Mouse (Mus musculus) midbrain, postnatal 0 days (tissue): ENCODE results near the gene Ergic2. TPM values are rescaled to one million over a fixed set of nuclear protein-coding genes. Genes with fewer than 3 reads are reported as not detected.
"Not testable (repeated sequence)": the region's sequence is repeated elsewhere in the genome, so short reads cannot be mapped to it uniquely, and the experiment has no call there.

Experiments used
- ATAC-seq: fragments of 200-750 bp; cut with Nextera tagmentation; 2 replicates; pipeline ENCODE4 v1.8.0; 2017; ENCODE audit warnings: moderate number of reproducible peaks, mild to moderate bottlenecking, moderate TSS enrichment, moderate library complexity; ENCODE audit not compliant: low FRiP score
- DNase-seq: peaks from one replicate; pipeline ENCODE4 v3.0.0-alpha.2; 2015; ENCODE audit warnings: low spot score
- H3K27ac ChIP-seq: fragments of 300-500 bp; sonication (generic); 2 replicates; pipeline ENCODE4 v1.5.1; 2014; ENCODE audit warnings: low read depth, mild to moderate bottlenecking, low read length, mixed read lengths
- H3K27me3 ChIP-seq: fragments of 300-500 bp; sonication (generic); 2 replicates; pipeline ENCODE4 v1.6.1; 2014; ENCODE audit warnings: low read length, control low read depth, mixed read lengths; ENCODE audit not compliant: insufficient read depth
- H3K36me3 ChIP-seq: fragments of 300-500 bp; sonication (generic); 2 replicates; pipeline ENCODE4 v1.6.1; 2014; ENCODE audit warnings: low read length, control low read depth, mixed read lengths; ENCODE audit not compliant: insufficient read depth
- H3K4me1 ChIP-seq: fragments of 300-500 bp; sonication (generic); 2 replicates; pipeline ENCODE4 v1.6.1; 2014; ENCODE audit warnings: mild to moderate bottlenecking, control low read depth, antibody characterized with exemption, low read length, mixed read lengths; ENCODE audit not compliant: insufficient read depth
- H3K4me2 ChIP-seq: fragments of 300-500 bp; sonication (generic); 2 replicates; pipeline ENCODE4 v1.6.1; 2014; ENCODE audit warnings: low read depth, mild to moderate bottlenecking, low read length, mixed read lengths; ENCODE audit not compliant: poor library complexity, severe bottlenecking
- H3K4me3 ChIP-seq: fragments of 300-500 bp; sonication (generic); 2 replicates; pipeline ENCODE4 v1.5.1; 2014; ENCODE audit warnings: low read depth, mild to moderate bottlenecking, low read length, moderate library complexity
- H3K9ac ChIP-seq: fragments of 300-500 bp; sonication (generic); replicated peaks from 2 replicates; pipeline ENCODE4 v1.6.1; 2014; ENCODE audit warnings: mild to moderate bottlenecking, low read length, moderate library complexity, mixed read lengths; ENCODE audit not compliant: poor library complexity, severe bottlenecking
- H3K9me3 ChIP-seq: fragments of 300-500 bp; sonication (generic); 2 replicates; pipeline ENCODE4 v1.6.1; 2016; ENCODE audit warnings: low read length, control low read depth
- CTCF ChIP-seq: IDR thresholded peaks from 2 replicates; pipeline ENCODE4 v1.5.1; 2016; ENCODE audit warnings: antibody characterized with exemption, mild to moderate bottlenecking
- WGBS: fragments of 180-500 bp; shearing (Covaris S2); extraction: QIAGEN DNeasy Blood & Tissue Kit; methylation state at CpG from one replicate; pipeline ENCODE4 v1.1.7; 2014; 5-methylcytosine and 5-hydroxymethylcytosine counted together
- polyA plus RNA-seq: library from polyadenylated mRNA; unstranded; fragments of >200 nt; fragmentation: Nextera tagmentation; extraction: Ambion mirVana; gene quantifications from 2 replicates; pipeline ENCODE4 v1.2.1, GENCODE M21; 2015
- total RNA-seq: library from RNA; depleted of rRNA; stranded (reverse); fragments of >200 nt; gene quantifications from 2 replicates; pipeline ENCODE4 v1.2.3, GENCODE M21; 2014

The Ergic2 gene
- total and polyA plus RNA-seq, 2 experiments from 2014 or later = 67.4 to 176 TPM

DNA sequence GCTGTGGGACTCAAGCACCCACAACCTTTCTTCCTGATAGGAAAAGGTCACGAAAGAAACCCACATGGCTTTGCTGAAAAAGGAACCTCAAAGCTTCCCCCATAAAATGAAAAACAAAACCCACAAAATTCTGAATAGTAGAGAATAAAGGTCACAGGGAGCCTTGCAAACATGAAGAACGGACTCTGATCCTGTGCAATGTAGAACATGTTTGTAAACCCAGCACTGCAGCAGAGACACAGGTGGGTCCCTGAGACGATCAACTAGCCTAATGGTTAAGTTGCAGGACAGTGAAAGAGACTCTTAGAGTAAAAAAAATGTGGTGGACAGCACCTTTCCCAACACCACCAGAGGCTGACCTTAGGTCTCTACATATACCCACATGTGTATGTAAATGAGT lies 12.4 kb downstream of the Ergic2 start:
- Histone ChIP-seq H3K9me3 (no peaks in the 10 kb centered on the region), H3K36me3 (peaks cover 40% of the 10 kb centered on the region), H3K27me3 (no peaks in the 10 kb centered on the region), H3K9ac (no peak overlapping the region), H3K4me3 (no peak overlapping the region), H3K27ac (no peak overlapping the region), H3K4me1 (no peaks in the 10 kb centered on the region), H3K4me2 (no peak overlapping the region)
- no peak for TF ChIP-seq CTCF
- ATAC-seq (no peak), DNase-seq (no peak)
- 96% methylated on average over 3 of the region's 3 CpGs for WGBS

DNA sequence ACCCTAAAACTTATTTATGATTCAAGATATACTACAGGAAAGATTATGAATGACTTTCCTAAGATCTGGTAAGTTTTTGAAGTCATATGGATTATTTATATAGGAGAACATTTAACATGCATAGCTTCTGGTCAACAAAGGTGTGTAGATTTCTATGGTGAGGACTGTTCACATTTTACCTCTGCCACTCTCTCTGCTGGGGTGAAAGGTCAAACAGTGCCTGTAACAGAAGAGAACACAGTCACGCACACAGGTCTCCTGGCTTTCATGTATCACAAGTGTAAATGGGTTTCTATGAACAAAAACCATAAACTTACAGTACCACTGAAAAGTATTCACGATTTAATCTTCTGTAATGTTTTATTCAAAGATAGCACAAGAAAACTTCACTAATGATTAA lies 13.0 kb downstream of the Ergic2 start:
- no peaks in the 10 kb centered on the region for H3K27me3 ChIP-seq
- no peaks in the 10 kb centered on the region for H3K9me3 ChIP-seq
- H3K27ac ChIP-seq = no peak overlapping the region
- DNase-seq = no peak
- no peak overlapping the region for H3K4me3 ChIP-seq
- H3K4me2 ChIP-seq = no peak overlapping the region
- H3K9ac ChIP-seq = no peak overlapping the region
- TF ChIP-seq CTCF = no peak
- peaks cover 44% of the 10 kb centered on the region for H3K36me3 ChIP-seq
- H3K4me1 ChIP-seq = no peaks in the 10 kb centered on the region
- WGBS = 95% methylated on average over 2 of the region's 2 CpGs
- no peak for ATAC-seq

DNA sequence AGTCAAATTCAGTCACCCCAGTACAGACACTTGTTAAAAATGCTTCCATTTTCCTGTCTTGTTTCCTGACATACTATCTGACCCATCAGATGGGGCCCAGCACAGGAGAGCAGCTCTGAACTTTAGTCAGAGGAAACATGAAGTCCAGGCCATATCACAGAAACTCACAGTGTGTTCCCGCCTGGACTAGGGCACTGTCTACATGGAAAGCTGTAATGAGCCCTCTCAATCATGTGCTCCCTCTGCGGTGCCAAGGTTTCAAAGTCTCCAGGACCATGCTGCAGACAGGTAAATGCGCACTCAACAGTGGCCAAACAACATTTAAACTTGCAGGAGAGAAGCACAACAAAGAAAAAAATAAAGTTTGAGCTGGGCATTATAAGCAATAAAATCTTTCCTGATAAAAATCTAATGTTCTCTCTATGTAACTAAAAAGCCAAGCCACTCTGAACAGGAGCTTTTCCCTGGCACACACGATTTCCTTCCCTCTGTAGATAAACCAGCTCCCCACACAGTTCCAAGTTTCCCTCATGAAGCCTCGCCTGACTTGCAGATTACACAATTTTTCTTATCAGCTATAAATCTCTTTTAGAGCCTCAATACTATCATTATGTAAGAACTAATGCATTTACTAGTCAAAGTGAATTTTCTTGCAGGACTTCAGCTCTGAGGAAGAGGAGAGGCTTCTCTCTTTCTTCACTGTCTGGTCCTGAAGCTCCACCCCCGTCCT lies 18.0 kb downstream of the Ergic2 start:
- no peak overlapping the region for H3K4me2 ChIP-seq
- H3K27me3 ChIP-seq = no peaks in the 10 kb centered on the region
- WGBS = 93% methylated on average over 6 of the region's 6 CpGs
- no peak overlapping the region for H3K4me3 ChIP-seq
- H3K36me3 ChIP-seq = peaks cover 34% of the 10 kb centered on the region
- H3K9ac ChIP-seq = no peak overlapping the region
- no peaks in the 10 kb centered on the region for H3K9me3 ChIP-seq
- H3K27ac ChIP-seq = no peak overlapping the region
- no peak for ATAC-seq
- TF ChIP-seq CTCF = no peak
- DNase-seq = no peak
- H3K4me1 ChIP-seq = no peaks in the 10 kb centered on the region

DNA sequence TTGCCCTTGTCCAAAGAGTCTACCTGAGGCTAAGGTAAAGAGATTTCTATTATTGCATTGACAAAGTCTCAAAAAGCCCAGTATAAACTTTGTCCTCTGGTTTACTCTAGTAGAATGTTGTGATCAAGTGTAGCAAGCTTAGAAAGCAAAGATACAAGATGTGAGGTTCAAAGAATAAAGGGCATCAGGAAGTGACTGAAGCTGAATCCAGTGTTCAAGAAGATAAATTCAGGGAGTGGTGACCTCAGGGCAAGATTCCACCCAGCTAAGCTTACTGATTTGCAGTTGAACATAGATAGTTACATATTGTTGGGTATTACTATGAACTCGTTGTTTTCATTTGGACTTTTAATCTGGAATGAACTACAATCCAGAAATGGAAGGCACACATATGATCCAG lies 26.5 kb downstream of the Ergic2 start:
- H3K4me2 ChIP-seq = no peak overlapping the region
- no peaks in the 10 kb centered on the region for H3K27me3 ChIP-seq
- H3K4me3 ChIP-seq = no peak overlapping the region
- DNase-seq = no peak
- no peak overlapping the region for H3K9ac ChIP-seq
- TF ChIP-seq CTCF = no peak
- 87% methylated on average over 1 of the region's 1 CpGs for WGBS
- no peak for ATAC-seq
- H3K36me3 ChIP-seq = peaks cover 46% of the 10 kb centered on the region
- H3K9me3 ChIP-seq = no peaks in the 10 kb centered on the region
- H3K4me1 ChIP-seq = no peaks in the 10 kb centered on the region
- no peak overlapping the region for H3K27ac ChIP-seq

DNA sequence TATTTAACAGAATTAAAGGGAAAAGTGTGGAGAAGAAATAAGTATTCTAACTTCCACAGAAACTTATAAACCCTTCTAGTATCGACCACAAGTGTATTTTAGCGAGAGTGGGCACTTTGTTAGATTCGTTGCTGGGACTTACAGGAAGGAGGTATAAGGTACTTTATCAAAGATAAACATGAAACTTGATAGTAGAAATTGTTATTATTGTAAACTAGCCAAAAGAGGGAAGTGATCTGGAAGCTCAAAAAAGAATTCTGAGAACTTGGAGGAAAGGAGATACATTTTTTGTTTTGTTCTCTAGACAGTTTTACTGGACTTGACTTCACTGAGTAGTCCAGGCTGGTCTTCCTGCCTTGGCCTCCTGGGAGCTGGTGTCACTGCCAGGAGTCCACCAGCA lies 39.3 kb downstream of the Ergic2 start:
- DNase-seq (no peak), ATAC-seq (no peak)
- H3K27me3 ChIP-seq = no peaks in the 10 kb centered on the region
- TF ChIP-seq CTCF = no peak
- no peak overlapping the region for H3K9ac ChIP-seq
- no peak overlapping the region for H3K4me3 ChIP-seq
- WGBS = 91% methylated on average over 3 of the region's 3 CpGs
- no peaks in the 10 kb centered on the region for H3K9me3 ChIP-seq
- no peak overlapping the region for H3K4me2 ChIP-seq
- peaks cover 7% of the 10 kb centered on the region; the same call in 1 of the 2 replicates for H3K36me3 ChIP-seq
- H3K4me1 ChIP-seq = no peaks in the 10 kb centered on the region
- H3K27ac ChIP-seq = no peak overlapping the region

DNA sequence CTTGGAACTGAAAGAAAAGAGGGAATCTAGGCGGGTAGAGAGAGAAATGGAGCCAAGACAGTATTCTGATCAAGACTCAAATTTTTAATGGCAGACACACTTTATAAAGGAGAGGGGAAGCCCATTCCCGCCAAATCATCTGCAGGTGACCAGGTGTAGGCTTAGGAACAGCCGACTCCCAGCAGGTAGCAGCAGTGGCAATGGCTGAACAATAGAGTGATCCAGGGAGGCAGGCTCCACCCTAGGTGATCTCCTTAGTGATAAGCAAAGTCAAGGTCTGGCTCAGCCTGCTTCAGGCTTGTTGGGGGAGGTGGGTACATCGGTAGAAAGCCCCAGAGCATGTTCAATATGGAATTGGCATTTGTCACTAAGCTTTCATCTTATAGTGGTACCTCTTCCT lies 59.9 kb downstream of the Ergic2 start:
- DNase-seq, H3K4me1 ChIP-seq, H3K4me3 ChIP-seq, H3K9me3 ChIP-seq, H3K4me2 ChIP-seq, H3K27me3 ChIP-seq, ATAC-seq, H3K9ac ChIP-seq, H3K27ac ChIP-seq, H3K36me3 ChIP-seq: not testable (repeated sequence)
- 67% methylated on average over 4 of the region's 4 CpGs for WGBS
